Comparison of ENCODE assay signal across 18 mouse cellular contexts in the genomic region with DNA sequence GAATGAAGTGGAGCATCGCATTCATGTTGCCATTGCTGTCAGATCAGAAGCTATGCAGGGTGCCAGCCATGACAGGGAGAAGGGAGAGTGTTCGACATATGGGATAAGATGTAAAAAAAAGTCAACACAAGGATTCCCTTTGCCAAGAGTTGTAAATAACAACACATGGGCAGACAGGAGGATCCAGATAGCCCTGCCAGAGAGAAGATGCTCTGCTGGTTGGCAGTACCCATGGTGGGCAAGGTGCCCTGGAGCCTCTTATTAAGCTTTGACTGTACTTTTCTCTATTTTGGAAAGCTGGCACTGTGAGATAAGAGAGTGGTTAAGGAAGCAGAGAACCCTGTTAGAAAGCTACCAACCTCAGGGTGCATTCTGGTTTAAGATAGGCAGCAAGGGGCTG. TPM values are rescaled to one million over a fixed set of nuclear protein-coding genes. Genes with fewer than 3 reads are reported as not detected.
DNase-seq lines count a peak whose midpoint lies in the region; ATAC-seq and TF ChIP-seq lines count a peak whose summit lies in the region.
"Had no signal": no experiment of that assay in that cellular context is flagged by ENCODE, and none has a peak within 500 bp of the region (broad histone marks: within the 10 kb centered on the region; RNA-seq: fewer than 3 reads in every experiment).

No protein-coding gene starts in this region.

- TF ChIP-seq POLR2A in cerebellum, adult 2 months (IDR thresholded peaks at IDR 0.05; ENCODE audit: borderline replicate concordance, insufficient read depth, low read length), result no peak

- H3K27ac ChIP-seq in cerebellum, adult 2 months (ENCODE audit: insufficient read depth, low read length), result no peak overlapping the region; the same call in 1 of the 2 replicates
- H3K27ac ChIP-seq in forebrain, embryonic 16.5 days (ENCODE audit: low read length), result no peak overlapping the region
- H3K27ac ChIP-seq in gastrocnemius, adult 2 months, result no peak overlapping the region
- H3K27ac ChIP-seq: hindbrain, embryonic 10.5 days; kidney, postnatal 0 days; limb, embryonic 10.5 days; liver, embryonic 13.5 days had no signal

- no peak overlapping the region for H3K4me3 ChIP-seq in cerebellum, adult 2 months (replicated peaks; ENCODE audit: insufficient read depth, low read depth, low read length)
- H3K4me3 ChIP-seq in forebrain, embryonic 16.5 days (replicated peaks; ENCODE audit: low read length), result no peak overlapping the region
- no peak overlapping the region for H3K4me3 ChIP-seq in gastrocnemius, adult 2 months
- H3K4me3 ChIP-seq: hindbrain, embryonic 10.5 days; limb, embryonic 10.5 days; liver, embryonic 13.5 days; myocyte had no signal

- H3K4me2 ChIP-seq in forebrain, embryonic 16.5 days (ENCODE audit: low read length), result no peak overlapping the region
- H3K4me2 ChIP-seq: liver, embryonic 13.5 days had no signal

- no peak overlapping the region for H3K9ac ChIP-seq in forebrain, embryonic 16.5 days (replicated peaks; ENCODE audit: low read depth, low read length)
- H3K9ac ChIP-seq: liver, embryonic 13.5 days had no signal

- TF ChIP-seq CTCF in cerebellum, adult 2 months (IDR thresholded peaks at IDR 0.05; ENCODE audit: borderline replicate concordance, insufficient read depth, low read depth, low read length), result no peak
- TF ChIP-seq CTCF in gastrocnemius, adult 2 months (IDR thresholded peaks at IDR 0.05), result no peak

- intact Hi-C loops in gastrocnemius, adult 2 months (cut with DNase I), result no loop called here

- H3K36me3 ChIP-seq in forebrain, embryonic 16.5 days (ENCODE audit: control insufficient read depth, insufficient read depth), result no peaks in the 10 kb centered on the region
- H3K36me3 ChIP-seq: hindbrain, embryonic 10.5 days; limb, embryonic 10.5 days; liver, embryonic 13.5 days had no signal

- H3K9me3 ChIP-seq in forebrain, embryonic 16.5 days (ENCODE audit: control insufficient read depth, low read length), result no peaks in the 10 kb centered on the region
- H3K9me3 ChIP-seq: hindbrain, embryonic 10.5 days; limb, embryonic 10.5 days; liver, embryonic 13.5 days had no signal

- 8% methylated on average over 2 of the region's 2 CpGs for WGBS in cerebellum, adult 2 months
- WGBS in forebrain, embryonic 16.5 days, result 70% methylated on average over 2 of the region's 2 CpGs

- H3K4me1 ChIP-seq in cerebellum, adult 2 months (ENCODE audit: control insufficient read depth, insufficient read depth, low read length), result peaks cover 7% of the 10 kb centered on the region; the same call in 1 of the 2 replicates
- no peaks in the 10 kb centered on the region for H3K4me1 ChIP-seq in forebrain, embryonic 16.5 days (replicated peaks; ENCODE audit: control insufficient read depth, insufficient read depth, low read length)
- H3K4me1 ChIP-seq: limb, embryonic 10.5 days; liver, embryonic 13.5 days had no signal

- no peak for DNase-seq in cerebellum, postnatal 4 days (ENCODE audit: low spot score in 2 of 2)
- peak; percentile 20 for DNase-seq in layer of hippocampus, adult 9-11 months
- no peak for DNase-seq in layer of hippocampus, adult 9-10 months (ENCODE audit: low spot score)
- peak; percentile 83 to 94 for DNase-seq in cerebellum, adult 2 months
- no peak for DNase-seq in lung, postnatal 25 days (ENCODE audit: low spot score)
- no peak for DNase-seq in gastrocnemius, adult 2 months
- DNase-seq: adrenal gland, postnatal 25 days; liver, embryonic 13.5 days; retina, postnatal 1 day; thymus, postnatal 36 days had no signal

- ATAC-seq in cerebellum, adult (ENCODE audit: insufficient number of reproducible peaks, low FRiP score, low TSS enrichment), result peak; percentile 94
- ATAC-seq in forebrain, embryonic 16.5 days, result peak; percentile 83
- ATAC-seq: lung, postnatal 0 days had no signal

- no peaks in the 10 kb centered on the region for H3K27me3 ChIP-seq in cerebellum, adult 2 months (ENCODE audit: control insufficient read depth, insufficient read depth, low read length)
- H3K27me3 ChIP-seq in forebrain, embryonic 16.5 days (replicated peaks; ENCODE audit: control insufficient read depth, insufficient read depth, low read length), result no peaks in the 10 kb centered on the region
- H3K27me3 ChIP-seq: liver, embryonic 13.5 days had no signal

RNA-seq across cellular contexts. Expression of a gene that starts 19.8 kb away (rescaled TPM):
- 171 and 206 TPM in 2 replicates for polyA plus RNA-seq in cerebellum, adult 2 months (2012; rRNA removed)
- 25.1 and 47.1 TPM in 2 replicates for polyA plus RNA-seq in forebrain, embryonic 16.5 days (2015; fragmentation: Nextera tagmentation; extraction: Ambion mirVana)
- 10 to 100 TPM; 40.3 to 80.7 TPM for total RNA-seq in gastrocnemius, adult 2 months (2021)
- total RNA-seq: neutrophil, adult 5-6 weeks had no signal

Comparison
In these comparisons a context has a peak if more than half of its experiments do, and no peak if none do; other contexts are left out.
1. DNase-seq: peak in layer of hippocampus, adult 9-11 months (single experiment) and cerebellum, adult 2 months (2 of 2); none in cerebellum, postnatal 4 days (0 of 2), layer of hippocampus, adult 9-10 months (single experiment), lung, postnatal 25 days (single experiment) and gastrocnemius, adult 2 months (single experiment).